Mouse (Mus musculus) skeletal muscle tissue, adult 2 months (tissue): ENCODE results near the gene Espl1.

Experiments used
- DNase-seq: peaks from one replicate; pipeline ENCODE4 v3.0.0-alpha.2; 2012; ENCODE audit warnings: low read depth, low spot score

Espl1 gene

DNA sequence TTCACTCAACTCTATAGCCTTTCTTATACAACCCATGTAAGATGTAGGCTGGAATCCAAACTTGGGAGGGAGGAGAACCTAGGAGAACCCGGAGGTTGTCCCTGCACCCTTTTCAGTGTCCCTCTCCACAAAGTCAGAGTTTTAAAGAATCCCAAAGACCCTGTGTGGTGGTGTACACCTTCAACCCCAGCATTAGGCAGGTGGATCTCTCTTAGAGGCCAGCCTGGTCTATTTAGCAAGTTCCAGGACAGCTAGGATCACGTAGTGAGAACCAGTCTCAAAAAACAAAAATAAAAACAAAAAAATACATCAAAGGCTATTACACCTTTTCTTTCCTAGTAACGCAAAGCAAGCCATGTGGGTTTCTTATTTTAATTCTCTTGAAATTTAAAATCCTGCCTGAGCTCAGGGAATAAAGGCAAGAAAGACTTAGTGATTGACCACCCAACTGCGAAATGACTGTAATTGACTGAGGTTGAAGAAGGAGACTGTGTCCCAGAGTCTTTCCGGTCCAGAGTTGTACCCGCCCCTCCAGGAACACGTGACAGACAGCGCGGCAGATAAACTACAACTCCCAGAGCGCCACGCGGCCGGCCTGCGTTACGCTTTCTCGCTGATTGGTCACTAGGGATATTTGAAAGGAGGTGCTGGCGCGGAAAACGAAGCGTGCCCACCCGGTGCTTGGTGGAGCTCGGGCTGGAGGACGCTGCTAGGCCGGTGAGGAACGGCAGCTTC is at the start of gene Espl1:
TSS of gene Espl1 (plus strand) at position 634 of the 735 bp plus-strand sequence.
- peak; percentile 80 for DNase-seq

DNA sequence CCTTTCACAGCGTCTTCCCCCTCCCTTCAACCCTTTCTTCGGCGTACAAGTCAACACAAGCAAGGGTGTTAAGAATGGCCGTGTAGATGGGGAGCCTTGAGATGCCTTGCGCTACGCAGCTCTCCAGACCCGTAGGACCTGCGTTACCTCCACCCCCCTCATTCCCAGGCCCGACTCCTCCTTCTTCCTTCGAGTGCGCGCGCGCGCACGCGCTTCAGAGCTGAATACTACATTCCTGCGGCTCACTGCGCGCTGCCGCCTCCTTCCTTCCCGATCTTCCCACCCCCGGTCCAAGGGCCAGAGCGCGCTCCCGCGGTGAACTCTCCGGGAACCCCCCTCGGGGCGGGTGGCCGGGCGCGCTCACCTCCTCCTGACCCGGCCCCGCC is 49.2 kb upstream of the Espl1 start:
- DNase-seq, result peak; percentile 94

DNA sequence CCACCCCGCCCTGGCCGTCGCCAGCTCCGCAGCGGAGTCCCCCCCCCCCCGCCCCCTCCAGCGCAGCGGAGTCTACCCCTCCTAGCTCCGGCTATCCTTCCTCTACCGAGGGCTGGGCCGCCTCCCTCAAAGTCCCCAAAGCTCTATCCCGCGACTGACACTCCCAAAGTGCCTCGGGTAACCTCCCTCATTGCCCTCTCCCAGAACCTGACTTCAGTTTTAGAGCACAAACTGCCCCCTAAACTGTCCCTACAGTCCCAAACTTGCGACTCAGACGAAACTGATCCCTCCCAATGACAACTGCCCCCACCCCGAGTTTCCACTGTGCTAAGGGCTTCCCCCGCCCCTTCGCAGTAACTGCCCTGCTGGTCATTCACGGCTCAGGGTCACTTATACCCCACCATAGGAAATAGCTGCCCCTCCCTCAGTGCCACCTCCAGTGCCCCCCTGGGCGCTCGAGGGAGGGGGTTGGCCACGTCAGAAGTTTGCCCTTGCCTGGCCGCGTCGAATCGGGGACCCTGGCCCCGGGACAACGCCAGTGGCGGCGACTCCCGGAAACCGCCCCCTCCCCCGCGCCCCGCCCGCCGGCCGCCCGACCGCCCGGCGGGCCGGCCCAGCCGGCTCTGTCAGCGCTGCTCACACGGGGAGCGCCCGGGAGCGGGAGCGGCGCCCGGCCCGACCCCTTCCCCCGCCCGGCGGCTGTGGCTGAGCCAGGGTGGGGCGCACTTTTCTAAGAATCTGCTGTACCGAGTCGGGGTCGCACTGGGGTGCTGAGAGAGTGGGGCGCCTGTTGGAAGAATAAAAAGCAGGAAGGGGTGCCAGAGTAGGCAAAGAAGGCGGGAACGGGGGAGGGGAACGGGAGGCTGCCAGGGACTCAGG is 48.6 kb upstream of the Espl1 start:
- DNase-seq, result no peak

DNA sequence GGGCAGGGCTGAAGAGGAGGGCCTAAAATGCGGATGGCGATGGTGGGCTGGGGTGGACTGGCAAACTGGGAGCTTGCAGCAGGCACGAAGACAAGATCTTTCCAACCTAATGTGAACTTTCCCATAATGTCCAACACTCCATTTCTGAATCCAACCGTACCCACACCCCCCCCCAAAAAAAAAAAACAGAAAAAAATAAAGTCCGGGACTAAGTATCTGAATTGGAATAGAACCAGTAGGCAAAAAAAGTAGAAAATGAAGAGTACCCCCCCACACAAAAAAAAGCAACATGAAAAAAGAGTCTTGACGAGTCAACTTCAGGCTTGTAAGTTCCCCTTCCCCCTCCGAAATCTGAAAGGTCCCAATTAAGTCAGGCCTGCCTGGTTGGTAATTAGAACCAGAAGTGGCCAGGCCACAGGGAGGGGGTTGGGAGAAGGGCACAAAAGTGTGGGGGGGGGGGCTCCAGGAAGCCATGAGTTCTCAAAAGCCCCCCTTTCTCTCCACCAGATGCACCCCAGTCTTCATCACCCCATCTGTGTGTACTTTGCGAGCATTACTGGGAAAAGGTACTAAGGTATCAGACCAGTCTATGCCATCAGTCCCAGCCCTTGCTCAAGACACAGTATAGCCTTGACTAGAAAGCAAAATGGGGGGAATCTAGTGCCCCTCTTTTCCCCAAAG is 47.8 kb upstream of the Espl1 start:
- no peak for DNase-seq

GRCm38 (mm10) chr15:102248812-102249191 is 47.3 kb upstream of the Espl1 start:
- DNase-seq, result no peak

DNA sequence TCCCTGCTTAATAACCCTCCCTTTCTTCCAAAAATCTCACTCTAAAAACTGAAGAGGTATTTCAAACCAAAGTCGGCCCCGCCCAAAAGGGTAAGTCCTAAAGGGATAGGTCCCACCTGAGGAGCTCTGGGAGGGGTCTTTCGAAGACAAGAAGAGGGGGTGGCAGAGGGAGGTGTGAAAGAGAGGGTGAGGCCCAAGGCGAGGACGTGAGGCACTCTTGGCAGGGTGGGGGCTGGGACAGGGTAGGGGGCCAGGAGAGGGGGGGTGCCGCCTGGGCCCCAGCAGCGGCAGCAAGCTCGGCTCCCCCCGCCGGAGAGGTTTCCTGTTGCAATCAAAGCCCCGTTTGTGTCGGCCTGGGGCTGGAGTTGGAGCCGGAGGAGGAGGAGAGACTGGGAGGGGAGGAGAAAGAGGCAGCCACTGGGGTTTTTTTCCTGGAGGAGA is 46.8 kb upstream of the Espl1 start:
- DNase-seq, result no peak

DNA sequence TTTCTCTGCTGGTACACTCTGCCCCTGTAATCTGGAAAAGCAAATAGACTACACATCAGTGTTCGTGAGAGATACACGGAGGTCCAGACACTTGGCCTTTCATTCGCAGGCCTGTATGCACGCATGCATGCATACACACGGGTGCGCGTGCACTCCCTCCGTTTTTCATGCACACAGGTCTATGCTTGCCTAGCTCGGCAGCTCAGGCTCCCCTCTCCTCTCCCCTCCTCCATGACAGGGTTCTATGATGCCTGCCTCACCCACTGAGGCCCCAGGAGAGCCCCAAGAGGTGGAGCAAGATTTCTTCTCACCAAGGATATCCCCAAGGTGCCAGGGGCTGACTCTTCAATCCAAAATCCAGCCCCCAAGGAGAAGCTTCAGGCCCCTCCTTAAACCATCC is 46.1 kb upstream of the Espl1 start:
- no peak for DNase-seq

GRCm38 (mm10) chr15:102250521-102250920 is 45.5 kb upstream of the Espl1 start:
- no peak for DNase-seq

- no peak for DNase-seq
These were observed 40.4 kb upstream of the Espl1 start for GRCm38 (mm10) chr15:102255547-102256255.

DNA sequence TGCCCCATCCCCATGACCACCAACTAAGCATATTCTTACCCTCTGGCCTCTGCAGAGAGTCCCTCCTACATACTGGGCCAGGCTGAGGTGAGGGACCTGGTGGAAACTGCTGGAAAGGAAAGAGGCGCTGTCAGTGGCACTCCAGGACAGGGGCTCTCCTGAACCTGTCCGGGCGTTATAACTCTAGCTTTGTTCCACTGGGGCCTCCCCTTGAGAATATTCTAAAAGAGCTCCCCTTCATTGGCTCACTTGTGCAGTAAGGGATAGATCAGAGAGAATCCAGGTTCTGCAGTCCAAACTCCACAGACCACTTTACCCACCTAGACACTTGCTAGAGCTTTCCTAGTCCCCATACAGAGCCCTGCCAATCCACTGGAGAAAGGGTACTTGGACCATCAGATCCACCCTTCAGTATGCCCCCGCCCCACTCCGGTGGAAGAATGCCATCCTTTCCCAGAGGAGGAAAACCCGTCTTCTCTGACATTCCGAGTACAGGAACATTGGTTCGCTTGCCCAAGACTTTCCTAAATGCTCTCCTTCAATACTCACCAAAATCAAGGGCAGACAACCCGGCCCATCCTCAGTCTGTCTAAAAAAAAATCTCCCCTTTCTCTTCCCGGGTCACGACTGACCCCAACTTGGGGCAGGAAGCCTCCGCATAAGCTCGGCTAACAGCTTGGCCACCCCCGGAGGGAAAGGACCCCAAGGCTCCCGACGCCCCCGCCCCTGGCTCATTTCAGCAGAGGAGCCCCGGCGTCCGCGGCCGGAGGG is 39.5 kb upstream of the Espl1 start:
- no peak for DNase-seq

DNA sequence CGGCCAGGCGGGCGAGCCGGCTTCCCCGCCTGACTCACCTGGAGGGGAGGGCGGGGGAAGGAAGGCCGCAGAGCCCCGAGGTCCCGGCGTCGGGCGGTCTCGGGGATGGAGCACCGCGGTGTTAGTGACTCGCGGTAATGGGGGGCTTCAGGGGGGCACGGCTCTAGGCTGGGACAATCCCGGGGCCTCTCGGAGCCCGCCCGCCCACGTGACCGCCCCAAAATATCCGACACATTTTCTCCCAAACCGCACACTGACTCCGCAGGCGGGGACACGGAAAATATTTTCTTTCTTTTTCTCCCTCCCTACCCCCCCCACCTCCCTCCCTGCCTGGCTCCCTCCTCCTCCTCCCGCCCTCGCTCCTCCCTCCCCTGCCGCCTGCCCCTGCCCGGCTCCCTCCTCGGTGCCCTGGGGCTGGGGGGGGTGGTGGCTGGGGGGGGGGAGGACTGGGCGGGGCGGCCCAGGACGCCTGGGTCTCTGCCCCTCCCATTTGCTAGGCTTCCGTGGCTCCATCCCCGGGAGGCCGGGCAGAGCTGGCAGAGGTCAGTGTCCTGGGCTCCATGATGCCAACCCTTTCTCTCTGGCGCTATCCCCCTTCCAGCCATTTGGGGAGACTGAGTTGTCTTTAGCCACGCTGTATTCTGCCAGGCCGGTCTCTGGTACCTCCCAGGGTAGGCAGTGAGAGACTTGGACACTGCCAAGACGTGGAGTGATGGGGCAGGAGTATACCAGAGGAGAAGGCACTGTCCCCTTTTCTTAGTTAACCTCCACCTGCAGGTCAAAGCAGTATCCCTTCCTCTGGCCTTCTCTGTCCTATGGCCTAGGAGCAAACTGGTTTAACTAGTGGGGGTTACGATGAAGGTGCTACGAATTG is 38.6 kb upstream of the Espl1 start, which contains the start of gene Rarg:
TSS of gene Rarg (minus strand) at position 316 of the 874 bp plus-strand sequence.
- DNase-seq, result no peak

DNA sequence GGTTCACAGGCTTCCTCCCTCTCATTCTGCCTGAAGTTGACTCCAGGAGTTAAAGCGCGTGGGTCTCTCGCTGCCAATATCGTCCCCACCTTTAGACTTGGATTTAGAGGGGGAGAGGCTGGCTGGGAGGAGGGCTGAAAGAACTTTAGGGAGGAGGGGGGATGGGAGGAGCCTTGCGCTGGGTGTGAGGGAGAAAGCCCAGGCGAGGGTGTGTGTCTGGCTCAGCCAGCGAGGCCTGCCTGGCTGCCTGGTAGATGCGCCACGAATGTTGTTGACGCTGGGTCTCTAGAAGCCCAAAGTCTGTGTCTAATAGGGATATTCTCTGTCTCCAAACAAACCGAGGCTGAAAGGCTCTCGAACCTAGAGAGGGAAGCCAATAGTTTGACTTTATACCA is 38.0 kb upstream of the Espl1 start:
- DNase-seq, result peak; percentile 57

- no peak for DNase-seq
These were observed 37.3 kb upstream of the Espl1 start for GRCm38 (mm10) chr15:102258581-102259253.

- no peak for DNase-seq
These were observed 33.5 kb upstream of the Espl1 start for GRCm38 (mm10) chr15:102262582-102262981.

DNA sequence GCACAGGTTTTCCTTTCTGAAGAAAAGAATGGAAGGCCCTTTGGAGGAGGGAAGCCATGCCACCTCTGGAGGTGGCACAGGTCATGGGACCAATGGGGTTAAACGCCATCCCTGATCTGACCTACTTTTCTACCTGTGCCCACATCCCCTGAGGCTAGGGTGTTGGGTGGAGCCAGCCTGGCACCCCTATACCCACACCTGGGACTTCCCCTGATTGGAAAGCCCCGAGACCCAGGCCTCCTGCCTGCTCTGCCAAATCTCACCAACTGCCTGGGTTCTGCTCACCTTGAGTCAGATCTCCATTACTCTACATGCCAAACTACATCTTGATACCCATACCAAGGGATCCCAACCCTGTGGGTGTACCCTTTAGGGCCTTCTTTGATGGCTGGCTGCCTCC is 33.0 kb upstream of the Espl1 start:
- no peak for DNase-seq

DNA sequence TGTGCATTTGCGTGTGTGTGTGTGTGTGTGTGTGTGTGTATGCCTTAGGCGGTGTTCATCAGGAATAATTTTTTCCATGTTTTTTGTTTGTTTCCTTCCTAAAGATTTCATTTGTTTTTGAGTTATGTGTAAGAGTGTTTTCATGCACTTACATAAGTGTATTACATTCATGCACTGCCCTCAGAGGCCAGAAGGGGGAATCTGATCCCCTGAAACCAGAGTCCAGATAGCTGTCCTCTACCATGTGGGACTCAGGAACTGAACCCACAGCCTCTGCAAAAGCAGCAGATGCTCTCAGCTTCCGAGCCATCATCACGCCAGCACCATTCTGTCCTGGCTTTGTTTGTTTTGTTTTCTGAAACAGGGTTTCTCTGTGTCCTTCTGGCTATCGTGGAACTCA is 30.5 kb upstream of the Espl1 start:
- DNase-seq, result no peak

GRCm38 (mm10) chr15:102270274-102270960 is 25.6 kb upstream of the Espl1 start, which contains the start of gene Gm9918:
Gene Gm9918 (plus strand): TSS chr15:102270563.
- DNase-seq, result no peak

DNA sequence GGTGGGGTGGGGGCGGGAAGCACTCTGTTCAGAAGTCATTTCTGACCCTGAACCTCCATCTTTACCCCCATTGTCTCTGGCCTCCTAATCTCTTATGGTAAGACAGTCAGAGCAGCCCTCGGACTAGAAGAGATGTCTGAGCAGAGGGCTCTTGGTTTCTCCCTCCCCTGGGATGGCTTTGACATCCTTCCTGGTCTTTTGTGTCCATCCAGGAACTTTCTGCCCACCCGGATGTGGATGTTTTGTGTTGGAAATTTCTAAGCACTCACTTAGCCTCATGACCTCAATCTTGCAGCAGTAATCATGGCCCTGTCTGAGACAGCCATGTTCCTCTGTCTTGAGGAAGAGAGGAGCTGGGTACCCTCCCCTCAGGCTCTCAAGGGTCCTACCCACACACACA is 24.6 kb upstream of the Espl1 start:
- DNase-seq, result no peak
